Mouse (Mus musculus): ENCODE data around the gene Cyb561d1. TPM values are rescaled to one million over a fixed set of nuclear protein-coding genes. Genes with fewer than 3 reads are reported as not detected.
"Not testable (repeated sequence)": the region's sequence is repeated elsewhere in the genome, so short reads cannot be mapped to it uniquely, and the experiment has no call there.

Cyb561d1 gene
- total RNA-seq (2021): 10 to 100 TPM; 14.3 to 17.1 TPM

DNA sequence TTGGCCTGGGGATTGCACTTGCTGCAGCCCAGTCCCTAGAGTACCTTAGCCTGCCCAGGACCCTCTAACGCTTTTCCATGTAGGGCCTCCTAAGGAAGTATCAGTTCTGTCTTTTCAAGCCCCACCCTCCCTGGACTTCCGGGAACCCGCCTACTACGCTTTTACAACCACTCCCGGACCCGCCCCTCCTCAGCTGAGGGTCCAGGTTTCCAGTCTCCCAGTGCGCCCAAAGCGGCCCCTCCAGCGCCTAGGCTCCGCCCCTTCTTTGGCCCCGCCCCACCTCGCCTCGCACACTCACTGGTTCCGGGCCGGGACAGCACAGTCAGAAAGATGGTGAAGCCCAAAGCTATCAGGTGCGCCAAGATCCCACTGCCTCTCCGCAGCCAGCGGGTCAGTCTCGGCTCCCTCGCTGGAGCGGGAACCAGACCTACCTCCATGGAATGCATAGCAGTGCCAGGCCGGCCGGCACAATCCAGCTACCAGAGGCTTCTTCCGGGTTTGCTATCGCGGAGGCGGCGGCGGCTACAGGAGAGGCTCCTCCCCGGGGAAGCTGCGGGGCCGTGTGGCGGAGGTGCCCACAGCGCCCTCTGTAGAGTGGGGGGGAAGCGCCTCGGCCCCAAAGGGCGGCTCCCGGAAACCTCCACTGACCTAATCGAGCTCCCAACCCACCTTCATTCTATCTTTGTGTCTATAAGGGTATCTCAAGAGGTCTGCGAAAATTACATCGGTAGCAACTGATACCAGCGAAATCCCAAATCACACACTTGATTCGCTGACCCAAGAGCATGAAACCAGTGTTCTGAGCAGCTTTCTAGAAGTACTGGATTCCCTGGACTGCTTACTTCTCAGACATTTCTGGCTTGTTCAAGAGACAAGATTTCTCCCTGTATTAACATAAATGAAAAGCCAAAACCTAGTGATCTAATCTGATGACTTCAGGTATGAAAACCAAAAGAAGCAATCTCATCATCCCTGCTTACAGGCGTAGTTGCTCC lies at the start of gene Cyb561d1:
TSS of gene Cyb561d1 (minus strand) at position 884 of the 995 bp plus-strand sequence.
- peak; percentile 76 to 88 for DNase-seq (ENCODE audit: extremely low spot score in 1 of 2, low spot score in 1 of 2)

DNA sequence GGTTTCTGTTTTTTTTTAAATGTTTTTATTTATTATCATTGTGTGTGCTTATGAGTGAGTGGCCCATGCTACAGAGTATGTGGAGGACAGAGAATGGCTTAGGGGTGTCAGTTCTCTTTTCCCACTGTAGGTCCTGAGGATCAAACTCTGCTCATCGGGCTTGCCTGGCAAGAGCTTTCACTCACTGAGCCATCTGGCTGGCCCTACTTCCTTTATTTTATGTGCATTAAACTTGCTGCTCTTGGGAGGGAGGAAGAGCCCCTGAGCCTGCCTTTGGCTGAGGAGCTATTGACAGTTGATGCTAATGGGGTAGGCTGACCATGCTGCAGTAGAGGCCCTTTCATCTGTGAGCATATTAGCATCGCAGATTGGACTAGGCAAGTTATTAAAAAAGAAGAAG lies 45.8 kb upstream of the Cyb561d1 start:
- DNase-seq (ENCODE audit: extremely low spot score in 1 of 2, low spot score in 1 of 2): no peak

DNA sequence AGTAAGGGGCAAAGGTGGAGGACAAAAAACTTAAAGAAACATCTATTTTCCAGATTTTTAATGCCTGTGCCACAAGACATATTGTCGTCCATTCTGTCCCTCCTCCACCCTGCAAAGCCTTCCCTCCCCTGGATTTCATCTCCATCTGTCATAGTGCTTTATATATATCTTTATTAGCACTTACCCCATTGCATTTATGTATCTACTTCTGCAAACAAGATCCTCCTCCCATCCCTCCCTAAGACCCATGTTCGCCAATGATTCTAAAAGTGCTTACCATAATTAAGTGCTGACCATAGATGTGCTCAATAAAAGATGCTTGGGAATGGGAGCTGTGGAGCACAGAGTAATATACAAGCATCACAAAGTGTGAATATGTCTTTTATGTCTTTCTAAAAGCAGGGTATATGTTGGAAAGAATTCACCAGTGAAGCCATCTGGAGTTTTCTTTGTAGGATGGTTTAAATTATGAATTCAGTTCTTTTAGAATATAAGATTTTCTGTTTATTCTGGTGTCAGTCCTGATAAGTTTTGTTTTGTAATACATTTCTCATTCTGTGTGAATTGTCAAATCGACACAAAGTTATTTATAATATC lies 40.3 kb upstream of the Cyb561d1 start:
- DNase-seq (ENCODE audit: extremely low spot score in 1 of 2, low spot score in 1 of 2): no peak

DNA sequence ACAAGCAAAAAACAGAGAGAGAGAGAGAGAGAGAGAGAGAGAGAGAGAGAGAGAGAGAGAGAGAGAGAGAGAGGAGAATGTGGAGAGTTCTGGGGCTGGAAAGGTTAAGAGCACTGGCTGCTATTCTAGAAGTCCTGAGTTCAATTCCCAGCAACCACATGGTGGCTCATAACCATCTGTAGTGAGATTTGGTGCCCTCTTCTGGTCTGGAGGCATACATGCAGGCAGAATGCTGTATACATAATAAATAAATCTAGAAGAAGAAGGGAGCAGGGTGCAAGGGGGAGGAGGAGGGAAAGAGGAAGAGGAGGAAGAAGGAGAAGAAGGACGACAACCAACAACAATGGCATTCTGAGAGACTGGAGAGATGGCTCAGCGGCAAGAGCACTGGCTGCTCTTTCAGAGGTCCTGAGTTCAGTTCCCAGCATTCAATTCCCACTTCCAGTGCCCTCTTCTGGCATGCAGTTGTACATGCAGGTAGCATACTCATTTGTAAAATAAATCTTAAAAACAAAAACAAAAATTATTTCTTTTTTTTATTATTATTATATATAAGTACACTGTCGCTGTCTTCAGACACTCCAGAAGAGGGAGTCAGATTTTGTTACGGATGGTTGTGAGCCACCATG lies 36.6 kb upstream of the Cyb561d1 start:
- DNase-seq (ENCODE audit: extremely low spot score in 1 of 2, low spot score in 1 of 2): not testable (repeated sequence)

DNA sequence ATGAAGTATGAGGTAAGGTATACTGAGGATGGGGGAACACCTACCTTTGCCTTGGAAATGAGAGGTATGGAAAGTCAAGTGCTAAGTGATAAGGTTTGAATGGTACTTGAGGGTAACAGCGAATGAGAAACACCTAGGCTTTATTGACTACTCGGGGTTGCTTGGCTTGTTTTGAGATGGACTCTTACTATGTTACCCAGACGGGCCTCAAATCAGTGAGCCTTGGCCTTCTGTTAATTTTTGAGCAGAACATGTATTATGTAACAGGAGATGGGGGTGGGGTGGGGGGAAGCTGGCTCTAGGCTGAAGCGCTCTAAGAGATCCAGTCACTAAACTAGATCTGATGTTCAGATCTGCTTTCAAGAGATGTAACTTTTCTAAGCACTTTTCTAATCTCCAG lies 30.6 kb upstream of the Cyb561d1 start:
- DNase-seq (ENCODE audit: extremely low spot score in 1 of 2, low spot score in 1 of 2): no peak

DNA sequence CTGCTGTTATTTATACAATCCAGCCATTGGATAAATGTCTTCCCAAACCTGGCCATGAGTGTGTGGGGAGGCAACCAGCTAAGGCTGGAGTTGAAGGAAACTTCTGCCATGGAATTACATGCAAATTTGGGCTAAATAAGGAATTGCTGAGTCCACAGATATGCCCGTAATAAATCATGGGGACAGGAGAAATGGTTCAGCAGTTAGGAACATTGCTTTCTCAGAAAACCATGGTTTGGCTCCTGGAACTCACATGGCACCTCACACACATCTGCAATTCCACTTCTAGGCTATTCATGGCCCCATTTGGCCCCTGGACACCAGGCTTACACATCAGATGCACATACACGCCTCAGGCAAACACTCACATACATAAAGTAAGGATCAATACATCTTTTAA lies 26.5 kb upstream of the Cyb561d1 start:
- no peak for DNase-seq (ENCODE audit: extremely low spot score in 1 of 2, low spot score in 1 of 2)

DNA sequence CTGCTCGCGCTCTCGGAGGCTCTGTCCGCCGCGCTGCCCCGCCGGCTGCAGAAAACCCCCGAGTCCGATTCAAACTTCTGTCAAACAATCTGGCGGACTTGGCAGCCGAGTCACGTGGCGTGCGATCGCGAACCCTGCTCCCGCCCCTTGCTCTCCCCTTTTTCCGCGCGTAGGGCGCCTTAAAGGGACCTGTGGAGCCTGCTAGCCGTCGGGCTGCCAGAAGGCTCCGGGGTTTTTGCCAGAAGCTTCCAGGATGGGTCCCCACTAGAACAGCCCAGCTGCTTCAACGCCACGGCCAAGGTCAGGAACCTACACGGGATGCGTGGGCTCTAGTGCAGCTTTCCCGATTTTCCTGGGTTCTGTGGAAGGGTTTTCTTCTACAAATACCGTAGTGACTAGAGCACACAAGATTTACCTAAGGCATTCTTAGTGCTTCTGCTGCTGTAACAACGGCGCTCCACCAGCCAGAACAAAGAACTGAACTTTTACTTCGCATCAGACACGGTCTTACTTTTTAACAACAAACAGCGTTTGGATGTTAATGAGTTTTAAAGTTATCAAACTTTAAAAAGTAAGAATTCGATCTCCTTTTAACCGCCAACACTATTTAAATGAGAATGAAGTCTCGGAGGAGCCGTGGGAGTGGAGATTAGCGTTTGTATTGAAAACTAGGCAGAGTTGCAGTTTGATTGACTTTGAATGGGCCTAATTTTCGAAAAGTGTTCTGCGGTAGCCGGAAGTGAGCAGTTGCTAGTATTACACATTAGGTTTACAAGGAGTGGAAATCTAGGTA lies 25.7 kb upstream of the Cyb561d1 start, which contains the start of gene Sypl2:
TSS of gene Sypl2 (minus strand) at position 91 of the 793 bp plus-strand sequence.
- DNase-seq (ENCODE audit: extremely low spot score in 1 of 2, low spot score in 1 of 2): no peak

DNA sequence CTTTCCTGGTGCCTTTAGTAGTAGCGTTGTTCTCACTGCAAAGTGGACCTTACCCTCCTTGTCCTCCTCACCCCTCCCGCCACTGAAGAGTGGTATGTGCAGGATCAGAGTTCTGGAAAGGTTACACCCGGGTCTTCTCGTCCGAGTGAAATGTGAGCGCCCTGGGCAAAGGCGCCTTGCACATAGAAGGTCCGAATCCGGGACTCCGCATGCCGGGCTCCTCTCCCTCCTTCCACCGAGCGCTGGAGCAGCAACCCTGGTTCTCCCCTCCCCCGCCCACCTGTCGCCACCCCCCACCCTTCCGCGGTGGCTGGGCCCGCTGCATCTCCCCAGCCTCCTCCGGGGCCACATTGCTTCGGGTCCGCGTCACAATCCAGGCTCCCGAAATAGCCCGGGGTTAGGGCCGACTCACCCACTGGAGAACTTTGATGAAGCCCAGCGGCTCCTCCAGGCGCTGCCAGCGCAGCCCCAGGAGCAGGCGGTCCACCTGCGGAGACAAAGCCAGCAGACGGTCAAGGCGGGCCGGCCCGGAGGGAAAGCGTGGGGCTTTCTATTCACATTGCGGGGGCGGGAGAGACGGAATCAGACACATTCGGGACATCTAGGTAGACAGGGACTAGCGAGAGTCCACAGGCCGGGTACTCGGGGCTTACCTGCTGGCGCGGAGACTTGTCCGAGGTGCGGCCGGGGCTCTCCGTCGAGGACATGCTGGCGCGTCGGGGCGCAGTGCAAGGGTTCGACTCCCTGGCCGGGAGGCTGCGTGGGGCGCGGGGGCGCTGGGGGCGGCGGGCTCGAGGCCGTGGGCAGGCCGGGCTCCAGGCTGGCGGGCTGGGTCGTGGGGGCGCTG lies 24.9 kb upstream of the Cyb561d1 start:
- DNase-seq (ENCODE audit: extremely low spot score in 1 of 2, low spot score in 1 of 2): no peak

DNA sequence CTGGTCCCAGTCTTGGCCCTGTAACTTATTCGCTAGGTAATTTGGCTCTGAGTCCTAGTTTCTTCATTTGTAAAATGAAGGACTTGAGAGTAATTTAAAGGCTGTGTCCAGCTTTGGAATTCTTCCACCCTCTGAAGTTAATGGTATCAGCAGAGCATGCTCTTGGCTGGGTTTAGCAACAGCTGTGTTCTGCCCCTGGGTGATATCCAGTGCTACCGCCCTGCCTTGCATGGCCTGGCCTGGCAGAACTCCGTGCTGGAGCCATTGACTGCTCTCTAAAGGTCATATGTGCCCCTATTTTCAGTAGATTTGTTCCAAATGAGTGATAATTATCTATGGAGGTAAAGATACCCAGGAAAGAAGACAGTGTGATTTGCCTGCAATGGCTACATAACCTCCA lies 19.6 kb upstream of the Cyb561d1 start:
- no peak for DNase-seq (ENCODE audit: extremely low spot score in 1 of 2, low spot score in 1 of 2)

DNA sequence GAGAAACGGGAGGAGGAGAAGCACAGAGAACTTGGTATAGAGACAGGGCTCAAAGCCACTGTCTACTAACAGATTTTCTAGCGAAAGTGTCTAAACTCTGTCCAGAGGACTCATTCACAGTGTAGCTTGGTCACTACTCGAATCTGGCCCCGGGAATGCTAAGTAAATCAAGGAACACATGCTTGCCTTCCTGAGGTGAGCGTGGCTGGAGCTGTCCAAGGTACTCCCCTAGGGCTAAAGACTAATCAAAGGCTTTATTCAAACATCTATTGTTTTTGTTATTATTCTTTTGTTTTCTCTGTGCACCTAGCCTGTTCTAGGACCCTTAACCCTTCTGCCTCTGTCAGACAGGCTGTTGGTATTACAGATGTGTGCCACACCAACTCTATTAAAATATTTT lies 13.7 kb upstream of the Cyb561d1 start:
- no peak for DNase-seq (ENCODE audit: extremely low spot score in 1 of 2, low spot score in 1 of 2)

DNA sequence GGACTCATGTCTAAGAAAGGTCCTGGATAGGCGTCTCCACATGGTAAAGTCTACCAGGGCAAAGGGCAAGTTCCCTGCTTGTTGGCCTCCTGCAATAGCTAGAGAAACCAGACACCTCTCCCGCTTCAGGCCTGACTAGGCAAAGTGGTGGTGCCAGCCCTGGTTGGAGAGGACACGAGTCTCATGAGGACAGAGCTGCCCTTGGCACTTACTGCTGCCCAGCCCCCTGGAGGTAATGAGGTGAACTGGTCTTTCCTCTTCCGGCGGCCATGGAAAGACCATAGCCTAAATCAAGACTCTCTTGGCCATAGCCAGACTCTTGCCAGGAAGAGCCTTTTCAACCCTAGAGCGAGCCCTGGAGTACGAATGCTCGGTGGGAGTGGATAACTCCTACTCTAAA lies 11.4 kb upstream of the Cyb561d1 start:
- DNase-seq (ENCODE audit: extremely low spot score in 1 of 2, low spot score in 1 of 2): no peak

DNA sequence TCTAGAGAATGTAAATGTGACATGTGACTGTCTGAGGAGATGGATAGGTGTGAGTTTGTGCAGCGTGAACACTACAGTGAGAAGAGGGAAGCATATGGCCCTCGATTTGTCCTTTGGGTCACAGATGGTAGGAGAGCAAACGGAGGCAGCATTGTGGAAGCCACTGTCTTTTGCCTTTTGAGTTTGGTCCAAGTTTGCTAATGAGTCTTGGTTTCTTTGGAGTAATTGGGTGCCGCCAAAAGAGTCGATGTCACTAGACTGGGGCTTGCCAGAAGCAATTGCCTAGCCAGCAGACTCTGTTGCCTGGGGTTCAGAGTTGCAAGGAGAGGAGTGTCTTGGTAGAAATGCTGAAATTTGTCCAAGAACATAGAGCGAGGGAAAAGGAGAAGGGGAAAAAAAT lies 10.8 kb upstream of the Cyb561d1 start:
- DNase-seq (ENCODE audit: extremely low spot score in 1 of 2, low spot score in 1 of 2): no peak

DNA sequence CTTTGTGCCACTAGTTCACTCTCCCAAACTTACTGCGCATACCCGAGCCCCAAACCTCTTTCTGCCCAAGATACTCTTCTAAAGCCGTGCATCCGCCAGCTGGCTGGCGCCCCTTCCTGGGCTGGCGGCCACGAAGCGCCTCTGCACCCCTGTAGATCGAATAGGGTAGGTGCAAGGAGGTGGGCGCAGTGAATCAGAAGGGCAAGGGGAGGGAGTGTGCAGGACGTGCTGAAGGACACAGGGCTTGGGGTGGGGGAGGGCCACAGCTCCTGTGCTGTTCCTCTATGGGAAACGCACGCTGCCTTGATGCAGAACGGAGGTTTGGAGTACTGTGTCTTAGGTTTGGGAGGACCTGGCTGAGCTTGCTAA lies 9.7 kb upstream of the Cyb561d1 start, which contains the start of gene Atxn7l2:
TSS of gene Atxn7l2 (minus strand) at position 164 of the 369 bp plus-strand sequence.
- DNase-seq (ENCODE audit: extremely low spot score in 1 of 2, low spot score in 1 of 2): no peak

DNA sequence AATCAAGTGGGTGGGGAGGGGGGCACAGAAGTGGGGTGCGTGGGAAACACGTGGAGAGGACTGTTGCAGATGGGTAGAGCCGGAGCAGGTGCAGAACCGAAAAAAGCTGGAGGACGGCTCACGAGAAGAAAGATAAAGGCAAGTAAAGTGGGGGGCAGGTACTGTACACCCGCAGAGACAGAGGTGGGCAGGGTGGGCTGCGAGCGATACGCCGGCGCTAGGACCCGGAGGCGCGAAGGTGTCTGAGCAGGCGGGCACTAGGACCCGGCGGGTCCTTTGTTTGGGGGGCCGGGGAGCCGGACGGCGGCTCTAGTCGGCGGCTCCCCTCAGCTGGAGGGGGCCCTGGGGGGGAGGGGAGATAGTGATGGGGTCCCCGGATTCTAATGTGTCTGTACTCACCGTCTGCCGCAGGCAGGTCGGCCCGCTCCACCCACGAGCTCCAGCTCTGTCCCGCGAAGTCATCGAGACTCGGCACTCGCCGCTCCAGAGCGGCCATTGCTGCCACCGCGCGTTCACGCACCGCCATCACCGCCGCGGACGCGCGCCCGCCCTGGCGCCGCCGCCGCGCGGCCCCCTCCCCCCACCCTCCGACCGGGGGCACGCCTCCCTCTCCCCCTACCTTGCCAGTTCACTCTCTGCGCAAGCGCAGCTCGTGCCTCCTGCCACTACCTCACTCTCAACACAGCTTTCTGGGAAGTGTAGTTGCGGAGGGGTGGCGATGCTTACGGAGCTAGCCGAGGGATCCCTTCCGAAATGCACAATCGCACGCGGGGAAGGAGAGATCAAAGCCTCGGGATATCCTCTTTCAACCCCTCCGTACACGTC lies 9.1 kb upstream of the Cyb561d1 start:
- DNase-seq (ENCODE audit: extremely low spot score in 1 of 2, low spot score in 1 of 2): peak; percentile 86 to 88

DNA sequence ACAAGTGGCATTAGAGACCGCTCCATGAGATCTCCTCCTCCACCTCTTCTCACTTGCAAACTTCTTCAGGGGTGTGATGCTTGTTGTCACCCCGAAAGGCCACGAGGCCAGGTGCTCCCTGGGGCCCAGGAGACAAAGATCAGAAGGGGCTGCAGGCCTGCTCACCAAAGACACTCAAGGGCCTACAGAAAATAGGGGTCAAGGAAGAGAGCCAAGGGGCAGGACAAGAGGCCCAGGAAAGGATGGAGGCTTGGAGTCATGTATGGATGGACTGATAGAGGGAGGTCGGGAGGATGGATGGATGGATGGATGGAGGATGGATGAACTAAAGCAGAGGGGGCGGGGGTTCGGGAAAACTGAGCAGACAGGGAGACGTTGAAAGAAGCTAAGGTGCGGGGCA lies 8.5 kb upstream of the Cyb561d1 start:
- no peak for DNase-seq (ENCODE audit: extremely low spot score in 1 of 2, low spot score in 1 of 2)

DNA sequence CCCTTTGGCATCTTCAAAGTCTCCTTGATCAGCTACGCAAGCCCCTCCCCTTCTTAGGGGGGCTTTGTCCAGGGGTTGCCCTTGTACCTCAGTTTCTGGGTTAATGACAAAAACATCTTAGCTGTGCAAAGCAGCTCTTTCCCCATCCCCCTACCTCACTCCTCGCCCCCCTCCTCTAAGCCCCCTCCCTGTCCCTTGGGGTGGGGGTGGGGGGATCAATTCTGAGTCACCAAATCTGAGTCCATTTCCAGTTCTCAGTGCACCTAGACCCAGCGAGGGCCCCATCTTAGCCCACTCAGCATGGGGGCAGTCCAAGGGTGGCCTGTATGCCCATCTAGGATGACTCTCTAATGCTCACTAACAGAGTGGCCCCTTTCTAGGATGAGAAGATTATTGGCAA lies 8.0 kb upstream of the Cyb561d1 start:
- no peak for DNase-seq (ENCODE audit: extremely low spot score in 1 of 2, low spot score in 1 of 2)

DNA sequence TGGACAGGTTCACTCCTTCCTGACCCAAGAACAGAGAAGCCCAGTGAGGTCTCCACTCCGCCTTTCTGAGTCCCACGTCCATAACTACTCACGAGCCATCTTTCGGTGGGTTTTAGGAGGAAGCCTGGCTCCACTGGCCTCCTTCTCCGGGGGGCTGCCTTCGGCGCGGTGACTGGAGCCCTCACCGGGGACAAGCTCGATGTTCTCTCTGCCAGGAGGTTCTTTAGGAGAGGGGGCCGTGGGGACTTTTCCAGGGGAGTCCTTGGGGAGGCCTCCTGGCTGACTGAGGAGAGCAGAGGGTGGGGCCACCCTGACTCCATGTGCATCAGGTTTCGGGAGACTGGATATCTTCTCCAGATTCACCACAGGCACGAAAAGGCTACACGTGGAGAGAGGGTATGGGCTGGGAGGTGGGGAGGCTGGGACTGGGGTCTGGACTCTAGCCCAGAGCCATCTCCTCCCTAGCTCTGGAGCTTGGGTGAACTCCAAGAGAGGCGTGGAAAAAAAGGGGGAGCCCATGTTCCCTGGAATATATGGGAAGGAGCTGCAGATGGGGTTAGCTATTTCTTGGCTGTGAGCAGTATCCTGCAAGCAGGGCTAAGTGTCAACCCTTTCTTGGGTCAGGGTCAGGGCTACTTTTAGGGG lies 5.8 kb upstream of the Cyb561d1 start:
- no peak for DNase-seq (ENCODE audit: extremely low spot score in 1 of 2, low spot score in 1 of 2)

DNA sequence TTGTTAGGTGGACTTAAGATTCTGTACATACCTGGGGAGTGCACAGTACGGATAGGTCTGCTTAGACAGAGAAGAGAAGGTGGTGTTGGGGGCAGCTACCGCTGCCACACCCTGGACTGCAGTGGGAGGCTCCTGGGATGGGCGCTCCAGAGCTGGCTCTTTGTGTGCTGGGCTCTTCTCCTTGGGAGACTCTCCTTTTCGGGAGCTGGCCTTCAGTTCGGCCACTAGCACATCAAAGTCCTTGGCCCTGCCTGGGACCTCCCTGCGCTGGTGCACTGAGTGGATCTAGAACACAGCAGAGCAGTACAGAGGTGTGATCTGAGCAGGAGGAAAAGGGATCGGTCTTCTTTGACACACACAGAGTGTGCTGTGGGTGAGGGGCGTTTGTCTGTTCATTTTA lies 4.6 kb upstream of the Cyb561d1 start:
- no peak for DNase-seq (ENCODE audit: extremely low spot score in 1 of 2, low spot score in 1 of 2)
